Mouse (Mus musculus): Measurements from ENCODE around the gene Cd3e.
"Not testable (repeated sequence)": the region's sequence is repeated elsewhere in the genome, so short reads cannot be mapped to it uniquely, and the experiment has no call there.

The Cd3e gene

DNA sequence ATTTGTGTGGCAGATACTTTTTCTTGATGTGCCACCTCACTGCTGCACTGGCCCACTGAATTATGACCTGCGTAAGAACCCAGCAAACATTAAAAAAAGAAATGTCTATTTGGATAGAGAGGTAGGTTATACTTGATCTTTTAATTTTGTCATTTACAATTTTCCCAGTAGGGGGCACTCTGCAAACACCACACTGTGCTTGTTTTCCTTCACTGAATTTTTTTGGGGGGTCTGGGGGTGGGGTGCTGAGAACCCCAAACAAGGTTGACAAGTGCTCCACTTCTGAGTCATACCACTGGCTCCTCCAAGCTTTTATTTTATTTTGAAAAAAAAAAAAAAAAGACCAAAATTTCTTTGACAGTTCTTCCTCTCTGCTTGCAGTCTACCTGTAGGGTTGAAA is 40.0 kb downstream of the Cd3e start:
- peak in 1 of 2 experiments; percentile 45 for DNase-seq

DNA sequence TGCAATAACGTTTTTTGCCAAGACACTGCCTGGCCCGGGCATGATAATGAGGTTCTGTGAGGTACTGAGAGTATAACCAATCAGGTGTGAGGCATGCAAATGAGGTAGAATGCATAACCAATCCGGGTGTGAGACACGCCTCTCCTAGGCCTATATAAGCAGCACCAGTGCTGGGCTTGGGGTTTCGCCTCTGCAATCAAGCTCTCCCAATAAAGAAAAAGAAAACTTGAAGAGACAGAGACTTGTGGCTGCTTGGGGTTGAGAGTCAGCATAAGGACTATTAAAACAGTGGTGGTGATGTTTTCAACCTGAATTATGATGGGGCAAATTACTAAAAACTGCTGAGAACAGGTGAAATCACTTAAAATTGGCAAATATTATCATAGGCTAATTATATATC is 41.7 kb downstream of the Cd3e start:
- DNase-seq = not testable (repeated sequence)

DNA sequence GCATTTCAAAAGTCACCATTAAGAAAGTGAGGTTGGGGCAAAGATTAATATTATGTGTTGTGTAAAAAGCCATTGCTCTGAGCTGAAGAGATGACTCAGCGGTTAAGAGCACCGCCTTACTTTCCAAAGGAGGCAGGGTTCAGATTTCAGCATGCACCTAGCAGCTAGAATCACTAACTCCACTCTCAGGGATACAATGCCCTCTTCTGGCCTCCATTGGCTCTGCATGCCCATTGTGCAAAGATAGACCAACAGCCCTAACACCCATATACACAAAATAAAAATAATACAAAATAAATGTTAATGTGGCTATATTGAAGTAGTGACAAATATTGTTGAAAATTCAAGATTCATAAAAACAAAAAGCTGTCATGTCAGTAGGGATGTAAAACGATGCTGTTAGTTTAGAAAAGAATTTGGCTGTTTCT is 42.6 kb downstream of the Cd3e start:
- DNase-seq = peak; percentile 85

DNA sequence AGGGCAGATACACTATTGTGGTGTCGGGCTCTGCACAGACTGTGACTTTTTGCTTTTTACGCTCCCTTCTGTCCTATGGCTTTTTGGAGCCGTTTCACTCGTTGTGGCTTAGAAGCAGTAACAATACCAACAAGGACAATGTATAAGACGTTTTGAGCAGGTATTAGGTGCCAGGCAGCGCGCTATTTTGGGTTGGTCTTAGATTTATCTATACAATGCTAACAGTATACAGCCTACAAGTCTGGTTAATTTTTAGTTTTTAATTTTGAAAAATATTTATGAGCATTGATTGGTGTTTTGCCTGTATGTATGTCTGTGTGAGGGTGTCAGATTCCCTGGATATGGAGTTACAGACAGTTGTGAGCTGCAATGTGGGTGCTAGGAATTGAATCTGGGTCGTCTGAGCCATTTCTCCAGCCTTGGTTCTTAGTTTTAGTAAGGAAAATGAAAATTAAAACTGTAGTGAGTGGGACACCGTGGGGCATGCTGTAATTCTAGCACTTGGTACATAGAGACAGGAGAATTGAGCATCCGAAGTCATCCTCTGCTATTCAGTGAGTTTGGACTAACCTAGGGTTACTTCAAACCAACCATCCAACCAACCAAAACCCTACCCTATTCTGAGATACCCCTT is 43.5 kb downstream of the Cd3e start:
- no peak for DNase-seq

DNA sequence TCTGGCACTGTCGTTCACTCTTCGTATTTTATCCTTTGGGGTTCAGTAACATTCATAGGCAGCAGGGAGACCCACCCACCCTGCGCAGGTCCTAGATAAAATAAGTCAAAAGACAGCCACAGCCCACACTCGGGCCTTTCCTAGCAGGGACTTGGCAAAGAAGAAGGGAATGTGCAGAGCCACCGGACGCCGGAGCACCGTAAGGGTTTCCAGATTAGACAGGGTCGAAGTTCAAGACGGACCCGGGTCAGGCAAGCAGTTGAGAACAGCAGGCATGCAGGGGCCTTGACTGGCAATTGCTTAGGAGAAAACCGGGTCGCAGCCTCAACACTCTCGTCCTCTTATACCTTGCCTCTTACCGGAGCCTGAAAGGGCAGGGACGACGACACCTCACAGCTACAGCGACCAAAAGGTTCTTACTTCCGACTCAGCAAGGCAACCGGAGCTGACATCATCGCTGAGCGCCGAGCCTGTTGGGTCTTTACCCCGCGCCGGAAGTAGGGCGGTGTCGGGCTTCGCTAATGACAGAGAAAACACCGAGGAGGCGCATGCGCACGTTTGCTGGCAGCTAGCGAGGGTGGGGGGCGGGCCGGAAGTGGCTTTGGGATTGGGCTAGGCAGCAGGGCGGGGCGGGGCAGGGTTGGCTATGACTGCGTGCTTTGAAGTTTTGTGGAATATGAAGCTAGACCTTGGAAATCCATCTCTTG is 44.1 kb downstream of the Cd3e start, which contains the start of gene Ube4a:
Ube4a (minus strand) TSS at position 475 of the 707 bp plus-strand sequence.
- peak; percentile 99 for DNase-seq

DNA sequence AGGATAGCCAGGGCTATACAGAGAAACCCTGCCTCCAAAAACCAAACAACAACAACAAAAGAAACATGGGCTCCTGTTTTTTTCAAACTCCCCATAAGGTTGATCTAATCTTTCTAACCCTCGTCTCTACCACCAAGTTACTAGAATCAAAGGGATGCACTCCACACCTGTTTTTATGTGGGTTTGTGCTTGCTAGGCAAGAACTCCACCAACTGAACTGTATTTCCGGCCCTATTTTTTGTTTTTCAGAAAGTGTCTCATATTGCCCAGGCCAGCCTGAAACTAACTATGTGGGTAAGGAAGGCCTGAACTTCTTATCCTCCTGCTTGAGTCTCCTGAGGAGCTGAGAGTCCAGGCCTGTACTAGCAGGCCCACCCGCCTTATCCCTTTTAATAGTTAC is 55.0 kb downstream of the Cd3e start:
- DNase-seq = peak; percentile 20 to 31
